Mouse (Mus musculus): Measurements from ENCODE around the gene Ifit1. TPM values are rescaled to one million over a fixed set of nuclear protein-coding genes. Genes with fewer than 3 reads are reported as not detected.
A peak's percentile ranks its signal among the peaks of the same experiment; 100 is the strongest.
"Not testable (repeated sequence)": the region's sequence is repeated elsewhere in the genome, so short reads cannot be mapped to it uniquely, and the experiment has no call there.

Ifit1 gene
- polyA plus RNA-seq (2012; rRNA removed), result 13.4 and 19.4 TPM in 2 replicates

DNA sequence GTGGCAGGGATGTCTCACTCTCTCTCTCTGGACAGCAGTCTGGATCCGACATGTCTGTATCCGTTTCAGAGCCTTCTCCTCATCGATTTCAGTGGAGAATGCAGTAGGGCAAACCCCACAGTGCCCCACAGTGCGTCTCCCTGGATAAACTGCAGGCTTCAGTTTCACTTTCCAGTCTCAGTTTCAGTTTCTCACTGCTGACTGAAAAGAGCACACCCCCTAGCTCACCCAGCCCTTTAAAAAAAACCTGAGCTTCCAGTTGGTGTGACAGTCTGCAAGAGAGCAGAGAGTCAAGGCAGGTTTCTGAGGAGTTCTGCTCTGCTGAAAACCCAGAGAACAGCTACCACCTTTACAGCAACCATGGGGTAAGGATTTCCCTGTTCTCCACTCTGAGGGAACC is at the start of gene Ifit1, which contains the start of gene Ifit1bl2:
Ifit1 (plus strand) TSS at position 249 of the 400 bp plus-strand sequence.
Ifit1bl2 (minus strand) TSS at position 121 of the 400 bp plus-strand sequence.
- peak; percentile 61 for DNase-seq (ENCODE audit: low read depth, low spot score)

DNA sequence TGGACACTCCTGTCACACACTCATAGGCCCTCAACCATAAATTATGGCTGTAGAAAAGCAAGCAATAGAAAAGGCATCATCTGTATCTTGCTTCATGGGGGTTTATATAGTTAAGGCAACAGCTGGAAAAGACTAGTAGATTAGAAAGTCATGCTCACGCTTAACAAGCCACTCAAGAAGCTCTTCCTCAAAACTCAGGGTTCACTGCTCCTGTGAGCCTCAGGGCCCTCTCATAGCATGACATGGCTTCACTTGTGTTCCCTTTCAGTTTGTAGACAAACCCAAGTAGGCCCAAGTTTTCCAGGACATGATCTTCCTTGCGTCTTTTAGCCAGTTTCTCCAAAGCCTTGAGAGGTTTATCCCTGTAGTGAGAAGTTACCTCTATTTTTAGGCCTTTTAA is 47.2 kb upstream of the Ifit1 start:
- 94% methylated on average over 2 of the region's 2 CpGs for WGBS
- DNase-seq (ENCODE audit: low read depth, low spot score), result no peak

More for the DNA sequence above, at the start of gene Ifit1, which contains the start of gene Ifit1bl2:
- 9% methylated on average over 4 of the region's 4 CpGs for WGBS

DNA sequence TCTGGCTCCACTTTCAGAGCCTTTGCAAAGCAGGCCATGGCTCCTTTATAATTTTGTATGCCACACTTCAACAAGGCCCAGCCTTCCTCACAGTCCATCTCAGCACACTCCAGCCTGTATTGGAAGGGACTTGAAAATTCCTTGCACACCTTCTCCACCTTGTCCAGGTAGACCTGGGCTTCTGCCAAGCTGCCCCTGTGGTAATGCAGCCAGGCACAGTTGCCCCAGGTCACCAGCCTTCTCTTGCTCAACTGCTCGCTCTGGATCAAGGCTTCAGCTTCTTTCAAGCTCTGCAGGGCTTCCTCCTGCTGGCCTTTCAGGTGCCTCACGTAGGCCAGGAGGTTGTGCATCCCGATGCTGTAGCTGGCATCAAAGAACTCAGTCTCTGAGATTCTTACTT is 46.1 kb upstream of the Ifit1 start:
- WGBS, result 91% methylated on average over 3 of the region's 3 CpGs
- not testable (repeated sequence) for DNase-seq (ENCODE audit: low read depth, low spot score)

DNA sequence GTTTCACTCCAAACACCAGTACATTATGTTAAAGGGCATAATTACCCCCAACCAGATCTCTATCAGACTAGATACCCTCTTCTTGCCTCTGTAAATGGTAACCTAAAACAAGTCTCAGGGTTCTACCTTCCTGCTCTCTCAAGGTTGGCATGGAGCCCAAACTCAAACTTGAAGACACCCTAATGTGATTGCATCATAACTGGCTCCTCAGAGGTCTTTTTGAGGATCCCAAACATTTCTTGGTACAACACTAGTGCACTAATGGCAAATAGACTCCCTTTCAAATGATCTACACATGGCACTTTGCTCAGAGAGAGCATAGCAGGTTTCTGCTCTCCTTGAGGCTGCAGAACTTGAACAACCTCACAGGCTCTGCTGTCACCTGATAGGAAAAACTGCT is 43.9 kb upstream of the Ifit1 start:
- no peak for DNase-seq (ENCODE audit: low read depth, low spot score)

DNA sequence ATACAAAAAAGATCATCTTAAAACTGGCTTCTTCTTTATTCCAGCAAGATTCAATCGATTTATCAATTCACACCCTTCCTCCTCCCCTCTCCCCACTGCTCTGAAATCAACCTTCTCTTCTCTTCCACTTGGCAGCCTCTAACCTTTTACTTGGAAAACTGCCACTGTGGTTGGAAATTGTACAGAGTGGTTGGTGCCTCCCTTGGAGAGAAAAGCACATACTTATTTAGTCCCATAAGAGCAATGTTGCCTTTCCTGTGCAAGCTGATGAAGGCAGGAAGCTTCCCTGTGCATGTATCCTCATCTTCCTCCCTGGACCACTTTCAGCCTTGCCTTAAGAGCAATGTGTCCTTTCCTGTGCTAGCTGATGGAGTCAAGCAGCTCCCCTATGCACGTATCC is 42.3 kb upstream of the Ifit1 start:
- DNase-seq (ENCODE audit: low read depth, low spot score), result no peak

DNA sequence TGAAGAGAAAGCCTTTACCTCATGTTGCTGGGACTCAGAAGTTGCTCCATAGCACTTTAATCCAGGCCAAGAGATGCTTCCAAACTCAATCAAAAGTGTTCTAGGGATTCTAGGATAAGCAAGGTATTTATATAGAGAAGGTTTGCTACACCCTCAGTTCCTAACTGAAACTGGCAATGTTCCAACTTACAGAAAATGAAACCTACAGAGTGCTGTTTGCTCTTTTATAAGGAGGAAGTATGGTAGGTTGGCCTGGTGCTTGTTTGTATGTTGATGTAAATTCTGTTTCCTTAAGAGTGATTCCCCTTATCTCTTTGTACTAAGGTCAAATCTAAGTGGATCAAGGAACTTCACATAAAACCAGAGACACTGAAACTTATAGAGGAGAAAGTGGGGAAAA is 41.4 kb upstream of the Ifit1 start:
- peak; percentile 86 for DNase-seq (ENCODE audit: low read depth, low spot score)

More for the DNA sequence above, 42.3 kb upstream of the Ifit1 start:
- WGBS, result 56% methylated on average over 2 of the region's 2 CpGs

DNA sequence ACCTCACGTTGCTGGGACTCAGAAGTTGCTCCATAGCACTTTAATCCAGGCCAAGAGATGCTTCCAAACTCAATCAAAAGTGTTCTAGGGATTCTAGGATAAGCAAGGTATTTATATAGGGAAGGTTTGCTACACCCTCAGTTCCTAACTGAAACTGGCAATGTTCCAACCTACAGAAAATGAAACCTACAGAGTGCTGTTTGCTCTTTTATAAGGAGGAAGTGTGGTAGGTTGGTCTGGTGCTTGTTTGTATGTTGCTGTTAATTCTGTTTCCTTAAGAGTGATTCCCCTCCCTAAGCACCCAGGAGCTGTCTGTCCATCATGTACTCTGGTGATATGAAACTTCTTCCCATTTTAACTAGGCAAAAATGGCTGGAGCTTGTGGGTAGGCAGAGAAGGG is 38.8 kb upstream of the Ifit1 start, which contains the start of gene Ifit1bl1:
Ifit1bl1 (minus strand) TSS at position 69 of the 400 bp plus-strand sequence.
- 28% methylated on average over 1 of the region's 1 CpGs for whole genome bisulfite sequencing
- DNase-seq (ENCODE audit: low read depth, low spot score), result peak; percentile 76

DNA sequence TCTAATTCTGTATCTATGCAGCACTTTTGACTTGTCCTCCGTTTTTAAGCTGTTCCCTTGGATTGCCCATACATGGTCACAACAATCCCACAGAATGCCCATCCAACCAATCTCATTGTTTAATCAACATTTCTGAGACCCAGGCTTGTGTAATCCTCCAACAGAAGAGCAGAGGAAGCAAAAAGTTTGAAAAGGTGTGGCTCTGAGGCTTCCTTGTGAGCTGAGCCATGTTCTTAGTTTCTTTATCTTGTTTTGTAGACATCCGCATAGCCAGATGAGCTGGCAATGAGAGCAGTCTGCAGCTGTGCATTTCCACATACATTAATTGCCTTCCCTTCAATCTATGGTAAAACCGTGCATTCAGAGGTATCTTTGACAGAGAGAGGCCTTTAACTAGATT is 35.2 kb upstream of the Ifit1 start:
- WGBS, result 91% methylated on average over 3 of the region's 3 CpGs
- no peak for DNase-seq (ENCODE audit: low read depth, low spot score)

DNA sequence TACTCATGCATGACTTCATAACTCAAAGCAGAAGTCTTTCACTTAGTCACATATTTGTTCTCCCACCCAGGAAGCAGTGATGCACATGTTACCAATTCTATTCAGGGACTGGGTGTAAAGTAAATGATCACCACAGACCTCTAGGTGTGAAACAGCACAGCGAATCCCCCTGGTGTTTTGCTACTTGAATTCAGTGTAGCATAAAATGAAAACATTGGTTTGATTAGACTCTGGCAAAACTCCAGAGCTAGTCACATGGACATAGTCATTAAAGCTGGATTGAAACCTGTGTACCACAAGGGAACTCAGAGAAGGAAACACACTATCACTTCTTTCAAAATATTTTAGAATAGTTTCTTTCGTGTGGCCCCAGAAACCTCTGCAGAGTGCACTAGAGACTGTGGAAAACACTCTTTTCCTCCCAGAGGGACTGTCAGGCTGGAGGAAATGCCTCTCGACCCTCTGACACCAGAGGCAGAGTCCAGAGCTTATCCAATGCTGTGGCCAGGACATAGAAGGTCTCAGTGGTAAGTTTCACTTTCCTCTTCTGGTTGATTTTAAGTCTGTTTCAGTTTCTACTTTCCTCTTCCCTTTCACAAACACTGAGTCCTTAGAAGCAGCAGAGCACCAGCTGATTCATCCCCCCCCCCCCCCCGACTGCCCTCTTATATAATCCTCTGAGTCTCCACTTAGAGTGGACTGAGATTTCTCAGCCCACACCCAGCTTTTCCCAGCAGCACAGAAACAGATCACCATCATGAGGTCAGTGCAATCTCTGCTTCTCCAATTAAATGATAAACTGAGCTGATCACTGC is 33.2 kb upstream of the Ifit1 start, which contains the start of gene Ifit3b:
Ifit3b (plus strand) TSS at position 734 of the 815 bp plus-strand sequence.
- not testable (repeated sequence) for DNase-seq (ENCODE audit: low read depth, low spot score)
- 17% methylated on average over 4 of the region's 4 CpGs for WGBS

DNA sequence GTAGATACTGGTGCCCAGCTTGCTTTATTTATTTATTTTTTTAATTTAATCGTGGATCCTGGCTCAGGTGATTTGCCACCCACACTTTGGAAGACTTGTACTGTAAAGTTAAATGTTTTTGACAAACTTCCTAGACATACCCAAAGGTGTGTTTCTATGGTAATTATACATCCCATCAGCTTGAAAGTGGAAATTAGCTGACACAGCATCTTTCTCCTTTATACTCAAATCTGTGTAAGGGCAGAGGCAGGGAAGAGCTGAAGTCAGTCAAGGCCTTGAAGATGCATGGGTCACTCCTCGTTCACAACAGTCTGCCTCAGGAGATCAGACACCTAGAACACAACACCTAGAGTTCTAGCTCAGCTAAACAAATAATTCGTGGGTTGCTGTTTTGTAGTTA is 30.6 kb upstream of the Ifit1 start:
- WGBS, result 77% methylated on average over 3 of the region's 3 CpGs
- DNase-seq (ENCODE audit: low read depth, low spot score), result not testable (repeated sequence)

DNA sequence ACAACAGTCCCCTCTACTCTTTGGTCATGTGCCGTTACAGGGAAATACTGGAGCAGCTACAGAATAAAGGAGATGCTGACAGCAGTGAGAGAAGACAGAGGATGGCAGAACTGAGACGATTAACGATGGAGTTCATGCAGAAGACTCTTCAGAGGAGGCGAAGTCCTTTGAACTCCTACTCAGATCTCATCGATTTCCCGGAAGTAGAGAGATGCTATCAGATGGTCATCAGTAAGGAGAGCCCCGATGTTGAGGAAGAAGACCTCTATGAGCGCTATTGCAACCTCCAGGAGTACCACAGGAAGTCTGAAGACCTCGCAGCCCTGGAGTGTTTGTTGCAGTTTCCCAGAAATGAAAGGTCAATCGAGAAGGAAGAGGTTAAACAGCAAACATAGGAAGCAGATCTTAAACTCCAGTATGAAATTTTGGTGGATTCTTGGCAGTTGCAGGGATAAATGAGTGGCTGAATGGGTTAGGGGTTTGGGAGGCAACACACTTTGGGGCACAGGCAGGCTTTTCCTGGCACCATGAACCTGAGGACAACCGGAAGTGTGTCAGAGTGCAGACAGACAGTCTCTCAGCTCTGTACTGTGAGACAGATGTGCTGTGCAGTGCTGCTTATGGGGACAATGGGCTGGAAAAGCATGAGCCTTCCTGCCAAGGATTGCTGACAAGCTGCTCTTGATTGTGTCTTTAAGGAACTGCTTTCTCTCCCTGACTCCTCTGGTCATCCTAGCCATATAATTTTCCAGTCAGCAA is 28.2 kb upstream of the Ifit1 start:
- 78% methylated on average over 6 of the region's 11 CpGs for WGBS
- DNase-seq (ENCODE audit: low read depth, low spot score), result not testable (repeated sequence)

DNA sequence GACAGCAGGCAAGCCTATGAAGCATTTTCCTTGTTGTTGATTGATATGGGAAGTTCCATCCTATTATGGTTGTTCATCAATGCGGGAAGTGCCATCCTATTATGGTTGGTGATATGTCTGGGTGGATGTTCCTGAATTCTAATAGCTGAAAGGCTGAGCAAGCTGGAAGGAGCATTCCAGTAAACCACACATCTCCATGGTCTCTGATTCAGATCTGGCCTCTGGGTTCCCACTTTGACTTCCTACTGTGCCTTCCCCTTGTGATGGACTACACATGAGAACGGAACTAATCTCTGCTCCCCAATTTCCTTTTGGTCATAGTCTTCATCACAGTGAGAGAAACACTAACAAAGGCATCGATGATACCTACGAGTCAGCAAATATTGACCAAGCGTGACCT is 19.8 kb upstream of the Ifit1 start:
- WGBS, result 72% methylated on average over 5 of the region's 5 CpGs
- no peak for DNase-seq (ENCODE audit: low read depth, low spot score)

DNA sequence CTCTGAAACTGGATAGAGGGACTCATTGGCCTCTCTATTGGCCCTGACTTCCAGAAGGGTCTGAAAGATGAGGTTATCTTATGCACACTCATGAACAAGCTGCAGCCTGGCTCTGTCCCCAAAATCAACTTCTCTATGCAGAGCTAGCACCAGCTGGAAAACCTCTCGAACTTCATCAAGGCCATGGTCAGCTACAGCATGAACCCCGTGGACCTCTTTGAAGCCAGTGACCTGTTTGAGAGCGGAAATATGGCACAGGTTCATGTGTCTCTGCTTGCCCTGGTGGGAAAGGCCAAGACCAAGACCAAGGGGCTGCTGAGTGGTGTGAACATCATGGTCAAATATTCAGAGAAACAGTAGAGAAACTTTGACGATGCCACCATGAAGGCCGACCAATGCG is 16.9 kb upstream of the Ifit1 start:
- WGBS, result 95% methylated on average over 6 of the region's 6 CpGs
- no peak for DNase-seq (ENCODE audit: low read depth, low spot score)

DNA sequence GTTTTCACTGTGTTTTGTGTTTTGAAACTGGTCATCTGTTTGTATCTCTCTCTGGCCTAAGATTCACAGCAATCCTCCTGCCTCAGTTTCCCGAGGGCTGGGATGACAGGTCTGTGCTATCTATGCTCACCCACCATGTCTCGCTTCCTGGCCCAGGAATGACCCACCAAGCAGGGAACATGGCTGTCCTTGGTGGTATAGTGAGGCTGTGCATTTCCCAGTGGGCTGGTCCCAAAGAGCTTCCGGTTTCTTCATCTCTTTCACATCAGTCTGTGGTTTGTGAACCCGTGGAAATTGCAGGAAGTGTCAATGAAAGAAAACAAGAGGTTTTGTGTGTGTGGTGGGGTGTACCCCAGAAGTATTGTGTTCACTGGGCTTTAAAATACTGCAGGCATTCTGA is 16.0 kb upstream of the Ifit1 start:
- no peak for DNase-seq (ENCODE audit: low read depth, low spot score)
- WGBS, result 83% methylated on average over 4 of the region's 4 CpGs

DNA sequence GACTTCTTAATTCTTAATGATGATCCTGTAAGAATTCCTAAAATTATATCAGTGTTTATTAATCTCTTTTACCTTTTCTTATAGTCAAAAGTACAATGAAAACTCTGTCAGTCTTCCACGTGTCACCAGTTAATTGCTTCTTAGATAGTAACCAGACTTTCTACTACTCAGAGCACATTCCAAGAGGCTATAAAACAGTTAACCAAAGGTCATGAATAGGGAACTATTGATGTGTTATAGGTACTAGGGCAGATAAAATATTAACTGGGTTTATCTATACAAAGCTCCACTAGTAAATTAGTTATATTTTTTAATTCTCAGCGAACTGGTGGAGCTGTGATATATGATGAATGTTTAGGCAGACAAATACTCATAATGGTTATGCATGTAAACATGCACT is 13.2 kb upstream of the Ifit1 start:
- WGBS, result 18% methylated on average over 2 of the region's 2 CpGs
- DNase-seq (ENCODE audit: low read depth, low spot score), result no peak

DNA sequence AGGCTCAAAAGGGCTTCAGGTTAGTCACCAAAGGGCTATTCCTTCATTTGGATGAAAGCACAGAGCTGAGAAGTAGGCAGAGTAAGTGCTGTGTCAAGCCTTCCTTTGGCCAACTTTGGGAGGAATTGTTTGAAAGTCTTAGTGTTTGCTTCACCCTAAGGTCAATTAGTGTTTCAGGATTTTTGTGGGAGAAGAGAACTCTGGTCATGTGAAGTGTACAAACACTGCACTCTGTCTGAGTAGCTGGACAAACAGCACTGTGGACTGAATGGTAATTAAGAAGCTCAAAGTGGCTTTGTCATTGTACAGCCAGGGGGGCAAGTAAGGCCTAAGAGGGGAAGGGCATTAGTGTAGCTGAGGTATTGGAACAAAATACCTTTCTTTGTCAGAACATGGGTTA is 9.2 kb upstream of the Ifit1 start:
- DNase-seq (ENCODE audit: low read depth, low spot score), result no peak

DNA sequence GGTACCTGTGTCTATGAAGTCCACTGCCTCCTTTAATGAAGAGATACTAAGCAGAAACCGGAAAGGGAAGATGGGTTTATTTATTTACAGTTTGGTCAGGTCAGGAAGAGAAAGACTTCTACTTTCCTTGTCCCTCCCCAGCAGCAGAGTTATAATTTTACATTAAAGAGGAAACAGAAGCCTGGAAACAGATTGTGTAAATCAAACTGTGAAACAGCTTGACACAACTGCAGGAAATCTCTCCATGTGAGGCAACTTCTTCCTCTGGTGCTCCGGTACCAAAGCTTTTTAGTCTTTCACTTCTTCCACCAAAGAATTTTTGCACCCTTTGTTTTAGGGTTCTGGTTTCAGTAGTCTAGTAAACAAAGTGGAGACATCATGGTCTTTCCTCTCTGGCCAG is 7.2 kb upstream of the Ifit1 start:
- 59% methylated on average over 2 of the region's 2 CpGs for WGBS
- DNase-seq (ENCODE audit: low read depth, low spot score), result no peak

DNA sequence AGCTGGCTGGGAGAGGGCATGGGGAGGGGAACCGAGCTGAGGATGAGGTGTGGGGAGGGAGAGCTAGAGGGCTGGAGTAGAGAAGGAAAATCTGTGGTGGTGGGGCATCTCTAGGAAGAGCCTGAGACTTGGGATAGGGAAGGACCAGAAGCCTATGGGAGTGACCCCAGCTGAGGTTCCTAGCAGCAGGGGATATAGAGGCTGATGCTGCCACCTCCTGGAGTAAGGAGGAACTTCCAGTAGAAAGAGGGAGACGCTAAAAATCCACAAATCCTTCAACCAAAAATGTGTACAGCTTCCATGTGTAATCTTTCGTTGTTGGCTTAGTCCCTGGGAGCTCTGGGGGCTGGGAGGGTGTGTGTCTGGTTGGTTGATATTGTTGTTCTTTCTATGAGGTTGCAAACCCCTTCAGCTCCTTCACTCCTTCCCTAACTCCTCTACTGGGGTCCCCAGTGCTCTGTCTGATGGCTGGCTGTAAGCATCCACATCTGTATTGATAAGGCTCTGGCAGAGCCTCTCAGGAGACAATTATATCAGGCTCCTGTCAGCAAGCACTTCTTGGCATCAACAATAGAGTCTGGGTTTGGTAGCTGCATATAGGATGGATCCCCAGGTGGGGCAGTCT is 3.6 kb upstream of the Ifit1 start:
- 12% methylated on average over 3 of the region's 3 CpGs for WGBS
- no peak for DNase-seq (ENCODE audit: low read depth, low spot score)

DNA sequence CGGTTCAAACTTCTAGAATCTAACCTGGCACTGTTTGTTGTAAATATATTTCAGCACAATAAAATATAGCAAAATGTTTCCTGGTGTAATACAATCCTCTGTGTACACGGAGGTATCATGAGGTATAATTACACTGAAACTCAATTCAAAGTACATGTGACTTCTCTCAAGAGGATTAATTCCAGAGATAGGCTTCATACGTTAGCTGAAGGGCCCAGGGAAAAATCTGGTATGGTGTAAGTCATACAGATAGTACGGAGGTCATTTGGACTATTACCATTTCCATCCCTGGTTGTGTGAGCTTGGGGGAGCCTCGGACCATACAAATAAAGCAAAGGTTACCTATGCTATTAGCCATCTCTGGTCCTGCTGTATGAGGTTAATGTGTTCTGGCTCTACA is 1.9 kb downstream of the Ifit1 start:
- no peak for DNase-seq (ENCODE audit: low read depth, low spot score)
- WGBS, result 48% methylated on average over 5 of the region's 5 CpGs

DNA sequence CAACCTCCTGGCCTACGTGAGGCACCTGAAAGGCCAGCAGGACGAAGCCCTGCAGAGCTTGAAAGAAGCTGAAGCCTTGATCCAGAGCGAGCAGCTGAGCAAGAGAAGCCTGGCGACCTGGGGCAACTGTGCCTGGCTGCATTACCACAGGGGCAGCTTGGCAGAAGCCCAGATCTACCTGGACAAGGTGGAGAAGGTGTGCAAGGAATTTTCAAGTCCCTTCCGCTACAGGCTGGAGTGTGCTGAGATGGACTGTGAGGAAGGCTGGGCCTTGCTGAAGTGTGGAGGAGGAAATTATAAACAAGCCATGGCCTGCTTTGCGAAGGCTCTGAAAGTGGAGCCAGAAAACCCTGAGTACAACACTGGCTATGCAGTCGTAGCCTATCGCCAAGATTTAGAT is 7.0 kb downstream of the Ifit1 start:
- WGBS, result 83% methylated on average over 8 of the region's 8 CpGs

More for the DNA sequence above, 7.0 kb downstream of the Ifit1 start:
- not testable (repeated sequence) for DNase-seq (ENCODE audit: low read depth, low spot score)
